Mouse (Mus musculus): ENCODE results near the gene Srebf2. TPM values are rescaled to one million over a fixed set of nuclear protein-coding genes. Genes with fewer than 3 reads are reported as not detected.

Srebf2 gene
- polyA plus RNA-seq, 1 experiment = 285 TPM

GRCm38 (mm10) chr15:82169671-82170070 lies 22.7 kb downstream of the Srebf2 start:
- peaks cover 67% of the 10 kb centered on the region for H3K79me2 ChIP-seq (ENCODE audit: control insufficient read depth, insufficient read depth)
- H3K4me3 ChIP-seq = no peak overlapping the region
- peaks cover 48% of the 10 kb centered on the region for H3K36me3 ChIP-seq (ENCODE audit: control insufficient read depth, insufficient read depth)
- no peak overlapping the region for H3K4me2 ChIP-seq (ENCODE audit: low read depth)
- peak; percentile 58 for TF ChIP-seq POLR2AphosphoS2 (IDR thresholded peaks at IDR 0.05; ENCODE audit: insufficient read length, low read depth)
- no peak for TF ChIP-seq CEBPB (IDR thresholded peaks at IDR 0.05; ENCODE audit: insufficient read depth, poor library complexity, severe bottlenecking)
- H3K27me3 ChIP-seq (ENCODE audit: control insufficient read depth, insufficient read depth, insufficient read length) = no peaks in the 10 kb centered on the region
- H3ac ChIP-seq (ENCODE audit: control insufficient read depth, insufficient read length) = no peak overlapping the region

DNA sequence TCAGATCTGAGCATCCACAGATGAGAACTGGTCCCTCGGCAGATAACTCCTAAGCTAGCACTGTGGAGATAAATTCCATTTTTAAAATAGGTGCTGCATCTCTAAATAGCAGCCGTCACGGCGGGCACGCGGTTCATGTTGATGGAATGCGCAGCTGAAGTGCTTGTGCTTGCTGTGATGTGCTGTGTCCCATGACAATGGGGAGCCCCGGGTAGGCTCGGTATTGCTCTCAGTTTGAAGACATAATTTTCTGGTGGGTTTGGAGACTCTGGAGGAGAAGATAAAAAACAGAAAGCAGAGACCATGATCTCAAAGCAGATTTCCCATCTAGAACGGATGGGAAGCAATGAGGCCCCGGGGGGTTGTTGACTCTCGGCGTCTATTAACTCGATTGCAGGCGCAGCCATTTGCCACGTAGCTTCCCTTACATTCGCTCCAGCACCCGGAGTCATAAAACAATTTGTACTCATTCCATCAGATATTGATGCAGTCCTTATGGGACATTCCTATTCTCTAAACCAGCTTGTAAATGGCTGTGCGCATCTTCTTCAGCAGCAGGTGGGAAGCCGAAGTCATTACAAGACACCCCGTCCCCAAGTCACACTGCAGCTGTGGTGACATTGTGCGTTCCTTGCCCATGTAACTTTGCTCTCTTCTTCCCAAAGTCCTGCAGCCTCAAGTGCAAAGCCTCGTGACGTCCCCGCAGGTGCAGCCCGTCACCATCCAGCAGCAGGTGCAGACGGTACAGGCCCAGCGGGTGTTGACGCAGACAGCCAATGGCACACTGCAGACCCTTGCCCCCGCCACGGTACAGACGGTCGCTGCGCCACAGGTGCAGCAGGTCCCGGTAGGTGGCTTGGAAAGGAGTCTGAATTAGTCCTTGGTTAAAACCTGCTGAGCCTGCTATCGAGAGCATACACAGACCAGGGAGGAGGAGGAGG lies 23.7 kb downstream of the Srebf2 start:
- Histone ChIP-seq H3K4me3 (no peak overlapping the region), H3K36me3 (ENCODE audit: control insufficient read depth, insufficient read depth) (peaks cover 59% of the 10 kb centered on the region), H3K4me2 (ENCODE audit: low read depth) (no peak overlapping the region), H3K79me2 (ENCODE audit: control insufficient read depth, insufficient read depth) (peaks cover 57% of the 10 kb centered on the region), H3ac (ENCODE audit: control insufficient read depth, insufficient read length) (no peak overlapping the region), H3K27me3 (ENCODE audit: control insufficient read depth, insufficient read depth, insufficient read length) (no peaks in the 10 kb centered on the region)
- peak; percentile 30 for TF ChIP-seq POLR2A (IDR thresholded peaks at IDR 0.05; ENCODE audit: insufficient read length, low read depth)
- TF ChIP-seq MYOG (IDR thresholded peaks at IDR 0.05; ENCODE audit: control insufficient read depth in 1 of 3, insufficient read depth in 1 of 3, insufficient read length in 2 of 3, low read depth in 2 of 3) = no peak
- TF ChIP-seq POLR2AphosphoS2 (IDR thresholded peaks at IDR 0.05; ENCODE audit: insufficient read length, low read depth) = peak; percentile 50
- no peak for TF ChIP-seq MYOD1 (IDR thresholded peaks at IDR 0.05; ENCODE audit: control insufficient read depth in 1 of 3, insufficient read length in 2 of 3, low read depth in 2 of 3)

DNA sequence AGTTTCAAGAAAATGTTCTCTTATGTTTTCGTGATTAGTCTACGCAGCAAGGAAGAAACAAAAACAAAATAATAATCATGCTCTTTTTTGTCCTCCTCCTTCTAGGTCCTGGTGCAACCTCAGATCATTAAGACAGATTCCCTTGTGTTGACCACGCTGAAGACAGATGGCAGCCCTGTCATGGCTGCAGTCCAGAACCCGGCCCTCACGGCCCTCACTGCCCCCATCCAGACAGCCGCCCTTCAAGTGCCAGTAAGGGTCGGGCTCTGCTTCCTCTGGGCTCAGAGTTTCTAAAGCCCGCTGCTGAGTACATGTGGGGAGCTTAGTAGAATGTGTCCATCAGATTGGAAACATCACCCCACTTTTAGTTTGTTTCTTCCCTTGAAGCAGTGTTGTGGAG lies 25.7 kb downstream of the Srebf2 start:
- no peak overlapping the region for H3K4me2 ChIP-seq (ENCODE audit: low read depth)

DNA sequence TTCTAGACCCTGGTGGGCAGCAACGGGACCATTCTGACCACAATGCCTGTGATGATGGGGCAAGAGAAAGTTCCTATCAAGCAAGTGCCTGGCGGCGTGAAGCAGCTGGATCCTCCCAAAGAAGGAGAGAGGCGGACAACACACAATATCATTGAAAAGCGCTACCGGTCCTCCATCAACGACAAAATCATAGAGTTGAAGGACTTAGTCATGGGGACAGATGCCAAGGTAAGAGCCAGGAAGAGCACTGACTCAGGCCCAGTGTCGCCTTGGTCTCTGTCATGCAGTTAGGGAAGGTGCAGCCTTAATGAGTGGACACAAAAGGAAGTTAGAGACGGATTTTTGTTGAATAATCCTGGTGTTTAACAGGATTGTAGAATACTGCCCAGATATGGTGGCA lies 28.1 kb downstream of the Srebf2 start:
- Histone ChIP-seq H3K27me3 (ENCODE audit: control insufficient read depth, insufficient read depth, insufficient read length) (no peaks in the 10 kb centered on the region), H3K79me2 (ENCODE audit: control insufficient read depth, insufficient read depth) (peaks cover 13% of the 10 kb centered on the region), H3K36me3 (ENCODE audit: control insufficient read depth, insufficient read depth) (peaks cover 98% of the 10 kb centered on the region), H3K4me2 (ENCODE audit: low read depth) (no peak overlapping the region), H3K4me3 (no peak overlapping the region), H3ac (ENCODE audit: control insufficient read depth, insufficient read length) (no peak overlapping the region)
- TF ChIP-seq SRF (IDR thresholded peaks at IDR 0.05; ENCODE audit: control insufficient read depth, insufficient read length, low read depth) = no peak
- peak; percentile 7 for TF ChIP-seq POLR2A (IDR thresholded peaks at IDR 0.05; ENCODE audit: insufficient read length, low read depth)

More for the DNA sequence above, 25.7 kb downstream of the Srebf2 start:
- no peak for TF ChIP-seq POLR2AphosphoS2 (IDR thresholded peaks at IDR 0.05; ENCODE audit: insufficient read length, low read depth)
- TF ChIP-seq TCF3 (IDR thresholded peaks at IDR 0.05; ENCODE audit: insufficient read length, low read depth) = no peak
- TF ChIP-seq SRF (IDR thresholded peaks at IDR 0.05; ENCODE audit: control insufficient read depth, insufficient read length, low read depth) = no peak
- TF ChIP-seq USF1 (IDR thresholded peaks at IDR 0.05; ENCODE audit: low read depth) = no peak
- TF ChIP-seq MAX (IDR thresholded peaks at IDR 0.05; ENCODE audit: low read depth) = no peak
- no peak for TF ChIP-seq MYOG (IDR thresholded peaks at IDR 0.05; ENCODE audit: control insufficient read depth in 1 of 3, insufficient read depth in 1 of 3, insufficient read length in 2 of 3, low read depth in 2 of 3)
- TF ChIP-seq POLR2A (IDR thresholded peaks at IDR 0.05; ENCODE audit: insufficient read length, low read depth) = no peak
- no peak for TF ChIP-seq CEBPB (IDR thresholded peaks at IDR 0.05; ENCODE audit: insufficient read depth, poor library complexity, severe bottlenecking)
- TF ChIP-seq REST (IDR thresholded peaks at IDR 0.05; ENCODE audit: insufficient read depth, insufficient read length) = no peak
- no peak for TF ChIP-seq E2F4 (IDR thresholded peaks at IDR 0.05; ENCODE audit: insufficient read depth)
- TF ChIP-seq TCF12 (IDR thresholded peaks at IDR 0.05; ENCODE audit: insufficient read depth, poor library complexity, severe bottlenecking) = no peak
- TF ChIP-seq MYOD1 (IDR thresholded peaks at IDR 0.05; ENCODE audit: control insufficient read depth in 1 of 3, insufficient read length in 2 of 3, low read depth in 2 of 3) = no peak
- Histone ChIP-seq H3K4me3 (no peak overlapping the region), H3ac (ENCODE audit: control insufficient read depth, insufficient read length) (no peak overlapping the region), H3K36me3 (ENCODE audit: control insufficient read depth, insufficient read depth) (peaks cover 76% of the 10 kb centered on the region), H3K79me2 (ENCODE audit: control insufficient read depth, insufficient read depth) (peaks cover 37% of the 10 kb centered on the region), H3K27me3 (ENCODE audit: control insufficient read depth, insufficient read depth, insufficient read length) (no peaks in the 10 kb centered on the region)

- H3K27me3 ChIP-seq (ENCODE audit: control insufficient read depth, insufficient read depth, insufficient read length) = no peaks in the 10 kb centered on the region
- H3K79me2 ChIP-seq (ENCODE audit: control insufficient read depth, insufficient read depth) = no peaks in the 10 kb centered on the region
- TF ChIP-seq SRF (IDR thresholded peaks at IDR 0.05; ENCODE audit: control insufficient read depth, insufficient read length, low read depth) (no peak), MAX (IDR thresholded peaks at IDR 0.05; ENCODE audit: low read depth) (no peak), TCF12 (IDR thresholded peaks at IDR 0.05; ENCODE audit: insufficient read depth, poor library complexity, severe bottlenecking) (no peak), MYOD1 (IDR thresholded peaks at IDR 0.05; ENCODE audit: control insufficient read depth in 1 of 3, insufficient read length in 2 of 3, low read depth in 2 of 3) (no peak), MYOG (IDR thresholded peaks at IDR 0.05; ENCODE audit: control insufficient read depth in 1 of 3, insufficient read depth in 1 of 3, insufficient read length in 2 of 3, low read depth in 2 of 3) (no peak), POLR2A (IDR thresholded peaks at IDR 0.05; ENCODE audit: insufficient read length, low read depth) (no peak), REST (IDR thresholded peaks at IDR 0.05; ENCODE audit: insufficient read depth, insufficient read length) (no peak), CEBPB (IDR thresholded peaks at IDR 0.05; ENCODE audit: insufficient read depth, poor library complexity, severe bottlenecking) (no peak), E2F4 (IDR thresholded peaks at IDR 0.05; ENCODE audit: insufficient read depth) (no peak), TCF3 (IDR thresholded peaks at IDR 0.05; ENCODE audit: insufficient read length, low read depth) (no peak), POLR2AphosphoS2 (IDR thresholded peaks at IDR 0.05; ENCODE audit: insufficient read length, low read depth) (no peak), USF1 (IDR thresholded peaks at IDR 0.05; ENCODE audit: low read depth) (no peak)
- H3K4me2 ChIP-seq (ENCODE audit: low read depth) = no peak overlapping the region
- no peak overlapping the region for H3K4me3 ChIP-seq
- no peak overlapping the region for H3ac ChIP-seq (ENCODE audit: control insufficient read depth, insufficient read length)
- peaks cover 98% of the 10 kb centered on the region for H3K36me3 ChIP-seq (ENCODE audit: control insufficient read depth, insufficient read depth)
Measured at GRCm38 (mm10) chr15:82177743-82178290, 30.8 kb downstream of the Srebf2 start.
